Mouse (Mus musculus) spleen, postnatal 0 days (tissue): ENCODE results near the gene Psat1. TPM values are rescaled to one million over a fixed set of nuclear protein-coding genes. Genes with fewer than 3 reads are reported as not detected.

Experiments used
- polyA plus RNA-seq: library from polyadenylated mRNA; unstranded; fragments of >200 nt; fragmentation: Nextera tagmentation; extraction: Ambion mirVana; gene quantifications from 2 replicates; pipeline ENCODE4 v1.2.1, GENCODE M21; 2015

Psat1 gene
- polyA plus RNA-seq = 43.1 and 44.8 TPM in 2 replicates

DNA sequence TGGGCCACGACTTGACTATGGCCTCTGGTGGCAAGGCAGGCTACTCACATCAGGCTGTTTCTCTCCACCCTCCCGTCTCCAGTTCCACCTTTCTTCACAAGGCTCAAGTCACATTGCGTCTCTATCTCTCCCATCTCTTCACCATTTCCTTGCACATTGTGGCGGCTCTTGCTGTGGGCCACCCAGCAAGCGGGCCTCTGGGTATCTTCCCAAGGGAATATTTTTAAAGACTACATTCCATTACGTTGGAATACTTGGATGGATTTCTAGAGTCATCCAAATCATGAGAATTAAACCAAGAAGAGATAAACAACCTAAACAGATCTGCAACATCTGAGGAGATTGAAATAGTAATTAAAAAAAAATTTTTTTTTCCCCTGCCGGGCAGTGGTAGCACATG, at the start of gene Psat1:
Psat1 (minus strand) TSS at position 101 of the 400 bp plus-strand sequence.

DNA sequence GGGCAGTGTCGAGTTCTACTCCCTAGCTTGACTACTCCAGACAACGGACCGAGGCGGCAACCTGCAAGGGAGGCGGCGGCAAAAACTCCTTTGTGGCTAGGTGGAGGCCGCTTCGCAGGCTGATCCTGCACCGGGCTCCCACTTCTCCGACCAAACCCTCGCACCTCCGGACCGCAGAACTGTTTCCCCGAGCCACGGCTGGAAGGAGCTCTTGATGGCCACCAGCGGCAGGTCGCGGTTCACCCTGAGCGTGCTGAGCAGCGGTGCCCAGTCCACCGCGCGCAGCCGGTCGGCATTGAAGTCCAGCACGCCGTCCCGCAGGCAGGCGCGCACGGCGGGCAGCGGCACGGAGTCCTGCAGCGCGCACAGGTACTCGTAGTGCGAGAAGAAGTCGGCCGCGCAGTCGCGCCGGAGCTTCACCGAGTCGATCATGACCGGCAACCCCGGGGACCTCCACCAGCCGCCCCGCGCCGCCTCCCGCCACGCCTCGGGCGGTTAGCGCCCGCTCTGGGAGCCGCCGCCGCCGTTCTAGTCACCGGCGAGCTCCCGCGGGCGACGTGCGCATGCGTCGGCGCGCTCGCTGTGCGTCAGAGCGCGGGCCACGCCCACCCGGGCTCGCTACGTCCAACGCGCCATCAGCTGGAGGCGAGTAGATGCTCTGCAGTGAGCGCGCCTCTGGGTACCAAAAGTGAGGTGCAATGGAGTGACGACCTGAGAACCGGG, 37.5 kb upstream of the Psat1 start, which contains the start of gene Cep78:
Cep78 (minus strand) TSS at position 541 of the 723 bp plus-strand sequence.

Other genes with a start within 250 kb of the Psat1 start
- 12.2 and 12.9 TPM in 2 replicates for gene Cep78, start 37.7 kb upstream of the Psat1 start, polyA plus RNA-seq
- 10.0 and 12.5 TPM in 2 replicates for gene Gnaq, start 185.5 kb upstream of the Psat1 start, polyA plus RNA-seq